Mouse (Mus musculus) myocyte (in vitro differentiated cells): ENCODE measurements around the gene Celf2. TPM values are rescaled to one million over a fixed set of nuclear protein-coding genes. Genes with fewer than 3 reads are reported as not detected.

ENCODE experiments used
- H3K27me3 ChIP-seq: one replicate; pipeline ENCODE4 v1.6.1; 2011; ENCODE audit not compliant: control insufficient read depth, insufficient read depth, insufficient read length
- H3K36me3 ChIP-seq: one replicate; pipeline ENCODE4 v1.6.1; 2011; ENCODE audit not compliant: control insufficient read depth, insufficient read depth
- H3K4me2 ChIP-seq: one replicate; pipeline ENCODE4 v1.6.1; 2011; ENCODE audit warnings: low read depth, control low read depth
- H3K4me3 ChIP-seq: one replicate; pipeline ENCODE4 v1.5.1; 2011; ENCODE audit warnings: mild to moderate bottlenecking, control low read depth, moderate library complexity
- H3K79me2 ChIP-seq: one replicate; pipeline ENCODE4 v1.6.1; 2011; ENCODE audit not compliant: control insufficient read depth, insufficient read depth
- H3ac ChIP-seq: one replicate; pipeline ENCODE4 v1.6.1; 2011; ENCODE audit not compliant: control insufficient read depth, insufficient read length
- CEBPB ChIP-seq: IDR thresholded peaks from 2 replicates; pipeline ENCODE4 v1.6.1; 2011; ENCODE audit warnings: mild to moderate bottlenecking, moderate library complexity; ENCODE audit not compliant: poor library complexity, insufficient read depth, severe bottlenecking
- E2F4 ChIP-seq: IDR thresholded peaks from one replicate; pipeline ENCODE4 v1.6.1; 2011; ENCODE audit warnings: mild to moderate bottlenecking, control low read depth, moderate library complexity; ENCODE audit not compliant: insufficient read depth
- MAX ChIP-seq: IDR thresholded peaks from one replicate; pipeline ENCODE4 v1.6.1; 2011; ENCODE audit warnings: low read depth, mild to moderate bottlenecking, control low read depth
- MYOD1 ChIP-seq, 3 experiments: IDR thresholded peaks; one replicate each; pipeline ENCODE4 v1.6.1; 2011; ENCODE audit warnings: control low read depth in 2 of 3, low read depth in 2 of 3, mild to moderate bottlenecking in 2 of 3, moderate library complexity in 1 of 3; ENCODE audit not compliant: insufficient read length in 2 of 3, control insufficient read depth in 1 of 3
- MYOG ChIP-seq, 3 experiments: IDR thresholded peaks; one replicate each; pipeline ENCODE4 v1.6.1; 2011; ENCODE audit warnings: control low read depth in 2 of 3, low read depth in 2 of 3, mild to moderate bottlenecking in 2 of 3; ENCODE audit not compliant: insufficient read length in 2 of 3, control insufficient read depth in 1 of 3, insufficient read depth in 1 of 3
- POLR2A ChIP-seq: IDR thresholded peaks from one replicate; pipeline ENCODE4 v1.6.1; 2011; ENCODE audit warnings: low read depth, mild to moderate bottlenecking, control low read depth, moderate library complexity; ENCODE audit not compliant: insufficient read length
- POLR2AphosphoS2 ChIP-seq: IDR thresholded peaks from one replicate; pipeline ENCODE4 v1.6.1; 2011; ENCODE audit warnings: low read depth, control low read depth; ENCODE audit not compliant: insufficient read length
- REST ChIP-seq: IDR thresholded peaks from one replicate; pipeline ENCODE4 v1.6.1; 2011; ENCODE audit warnings: mild to moderate bottlenecking, control low read depth, moderate library complexity; ENCODE audit not compliant: insufficient read depth, insufficient read length
- SRF ChIP-seq: IDR thresholded peaks from one replicate; pipeline ENCODE4 v1.6.1; 2011; ENCODE audit warnings: low read depth; ENCODE audit not compliant: control insufficient read depth, insufficient read length
- TCF12 ChIP-seq: IDR thresholded peaks from one replicate; pipeline ENCODE4 v1.6.1; 2011; ENCODE audit warnings: mild to moderate bottlenecking, control low read depth; ENCODE audit not compliant: poor library complexity, insufficient read depth, severe bottlenecking
- TCF3 ChIP-seq: IDR thresholded peaks from one replicate; pipeline ENCODE4 v1.6.1; 2011; ENCODE audit warnings: low read depth, control low read depth; ENCODE audit not compliant: insufficient read length
- USF1 ChIP-seq: IDR thresholded peaks from one replicate; pipeline ENCODE4 v1.6.1; 2011; ENCODE audit warnings: low read depth, mild to moderate bottlenecking, control low read depth, moderate library complexity
- polyA plus RNA-seq: library from polyadenylated mRNA; unstranded; fragments of >200 nt; fragmentation: generic; extraction: Trizol; gene quantifications from one replicate; pipeline ENCODE4 v1.2.1, GENCODE M21; 2012; ENCODE audit warnings: missing spikeins

Gene Celf2
- polyA plus RNA-seq, 1 experiment = 30.1 TPM

DNA sequence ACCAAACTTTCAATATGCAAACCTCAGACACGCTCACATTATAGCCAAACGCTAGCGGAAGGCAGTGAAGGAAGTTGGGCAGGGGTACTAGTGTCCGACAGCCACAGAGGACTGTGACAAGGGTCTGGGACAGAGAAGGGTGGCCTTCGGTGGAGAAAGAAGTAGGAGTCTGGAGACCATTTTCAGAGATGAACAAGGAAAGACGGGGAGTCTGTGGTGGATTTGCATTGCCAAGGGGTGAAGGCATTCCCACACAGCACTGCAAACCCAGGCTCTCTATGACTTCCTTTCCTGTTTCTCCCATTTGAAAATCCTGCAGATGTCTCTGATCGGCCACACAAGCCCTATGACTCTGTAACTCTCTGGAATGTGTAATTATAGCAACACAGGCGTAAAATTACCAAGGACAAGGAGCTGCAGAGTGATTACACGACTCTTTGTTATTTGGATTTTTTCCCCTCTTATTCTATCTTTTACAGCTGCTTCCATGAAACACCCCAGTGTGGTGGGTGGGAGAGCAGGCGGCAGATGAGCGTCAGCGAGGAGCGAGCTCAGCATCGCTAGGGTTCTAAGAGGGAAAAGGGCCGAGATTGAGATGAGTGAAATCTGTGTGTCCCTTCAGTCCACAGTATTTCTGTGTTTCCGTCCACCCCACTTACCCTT lies 986.0 kb downstream of the Celf2 start:
- H3K79me2 ChIP-seq = no peaks in the 10 kb centered on the region
- no peak for TF ChIP-seq POLR2A
- no peak for TF ChIP-seq MYOD1 (IDR thresholded peaks at IDR 0.05; ENCODE audit: control insufficient read depth in 1 of 3, insufficient read length in 2 of 3, low read depth in 2 of 3)
- TF ChIP-seq TCF3 = no peak
- no peak for TF ChIP-seq CEBPB
- no peak for TF ChIP-seq E2F4
- no peak for TF ChIP-seq POLR2AphosphoS2
- no peak for TF ChIP-seq MYOG (IDR thresholded peaks at IDR 0.05; ENCODE audit: control insufficient read depth in 1 of 3, insufficient read depth in 1 of 3, insufficient read length in 2 of 3, low read depth in 2 of 3)
- no peak for TF ChIP-seq SRF
- no peak for TF ChIP-seq MAX

DNA sequence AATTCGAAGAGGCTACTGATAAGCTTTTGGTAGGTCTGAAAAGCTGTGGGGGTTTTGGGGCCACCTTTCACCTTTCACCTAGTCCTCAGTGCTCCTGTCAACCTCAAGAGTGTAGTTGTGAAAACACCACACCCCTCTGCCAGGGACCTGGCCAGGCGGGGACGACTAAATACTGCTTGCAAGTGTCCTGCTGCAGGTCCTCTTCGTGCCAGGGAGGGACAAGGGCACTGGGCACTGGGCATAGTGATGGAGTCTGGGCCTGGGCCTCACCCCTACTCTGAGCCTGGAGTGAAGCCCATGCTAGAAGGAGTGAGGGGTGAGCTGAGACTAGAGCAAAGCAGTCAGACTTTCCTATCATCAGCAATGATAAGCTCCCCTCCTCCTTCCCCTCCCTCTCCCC lies 987.0 kb downstream of the Celf2 start:
- Histone ChIP-seq H3K79me2 (no peaks in the 10 kb centered on the region), H3K4me3 (no peak overlapping the region), H3K4me2 (no peak overlapping the region), H3K36me3 (no peaks in the 10 kb centered on the region), H3ac (no peak overlapping the region), H3K27me3 (no peaks in the 10 kb centered on the region)
- no peak for TF ChIP-seq CEBPB
- TF ChIP-seq MYOD1 (IDR thresholded peaks at IDR 0.05; ENCODE audit: control insufficient read depth in 1 of 3, insufficient read length in 2 of 3, low read depth in 2 of 3) = no peak
- no peak for TF ChIP-seq TCF12
- TF ChIP-seq TCF3 = no peak
- TF ChIP-seq SRF = no peak
- no peak for TF ChIP-seq POLR2AphosphoS2
- TF ChIP-seq MAX = no peak
- no peak for TF ChIP-seq USF1
- TF ChIP-seq REST = no peak

More for the DNA sequence above, 986.0 kb downstream of the Celf2 start:
- no peak overlapping the region for H3ac ChIP-seq
- no peak overlapping the region for H3K4me2 ChIP-seq
- H3K4me3 ChIP-seq = no peak overlapping the region
- no peaks in the 10 kb centered on the region for H3K36me3 ChIP-seq
- no peaks in the 10 kb centered on the region for H3K27me3 ChIP-seq

DNA sequence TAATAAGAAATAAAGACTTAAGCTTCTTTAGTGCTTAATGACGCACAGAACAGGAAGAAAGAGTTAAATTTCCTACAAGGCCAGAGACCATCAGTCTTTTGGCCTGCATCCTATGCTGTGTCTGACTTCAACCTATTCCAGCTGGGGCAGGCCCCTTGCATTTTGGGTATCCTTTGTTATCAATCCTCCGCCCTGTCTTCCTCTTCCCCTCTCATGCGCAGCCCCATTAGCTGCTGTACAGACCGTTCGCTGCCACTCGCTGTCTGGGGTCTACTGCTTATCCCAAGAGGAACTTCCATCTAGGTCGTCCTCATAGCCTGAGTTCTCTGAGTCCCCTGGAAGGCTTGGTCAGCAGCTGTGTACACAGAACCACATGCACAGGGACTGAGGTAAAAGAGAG lies 996.2 kb downstream of the Celf2 start:
- H3K79me2 ChIP-seq = no peaks in the 10 kb centered on the region
- no peak overlapping the region for H3K4me2 ChIP-seq
- H3K36me3 ChIP-seq = no peaks in the 10 kb centered on the region
- no peak for TF ChIP-seq TCF12
- TF ChIP-seq MAX = no peak
- H3ac ChIP-seq = no peak overlapping the region
- no peaks in the 10 kb centered on the region for H3K27me3 ChIP-seq
- H3K4me3 ChIP-seq = no peak overlapping the region

DNA sequence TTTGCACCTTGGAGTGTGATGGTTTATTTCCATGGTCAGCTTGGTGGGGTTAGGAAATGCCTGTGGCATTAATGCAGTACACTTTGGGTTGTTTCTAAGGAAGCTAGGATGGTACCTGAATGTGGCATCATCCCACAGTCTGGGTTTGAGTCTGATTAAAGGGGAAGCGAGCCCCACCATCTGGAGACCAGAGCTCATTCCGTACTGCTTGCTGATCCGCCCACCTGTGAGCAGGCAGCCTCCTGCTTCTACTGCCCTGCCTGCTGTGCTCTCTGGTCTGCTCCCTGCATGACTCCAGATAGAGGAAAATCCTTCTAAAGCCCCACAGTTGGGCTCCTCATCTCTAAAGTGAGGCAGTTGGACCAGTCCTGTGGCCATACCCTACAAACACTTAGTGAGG lies 1002.3 kb downstream of the Celf2 start:
- H3K4me3 ChIP-seq = no peak overlapping the region
- H3K27me3 ChIP-seq = no peaks in the 10 kb centered on the region
- TF ChIP-seq USF1 (no peak), TCF3 (no peak), E2F4 (no peak), POLR2AphosphoS2 (no peak), SRF (no peak), CEBPB (no peak), REST (no peak), MYOG (IDR thresholded peaks at IDR 0.05; ENCODE audit: control insufficient read depth in 1 of 3, insufficient read depth in 1 of 3, insufficient read length in 2 of 3, low read depth in 2 of 3) (no peak), MYOD1 (IDR thresholded peaks at IDR 0.05; ENCODE audit: control insufficient read depth in 1 of 3, insufficient read length in 2 of 3, low read depth in 2 of 3) (no peak), POLR2A (no peak), TCF12 (no peak), MAX (no peak)
- no peak overlapping the region for H3ac ChIP-seq
- no peaks in the 10 kb centered on the region for H3K79me2 ChIP-seq
- no peak overlapping the region for H3K4me2 ChIP-seq
- H3K36me3 ChIP-seq = no peaks in the 10 kb centered on the region

DNA sequence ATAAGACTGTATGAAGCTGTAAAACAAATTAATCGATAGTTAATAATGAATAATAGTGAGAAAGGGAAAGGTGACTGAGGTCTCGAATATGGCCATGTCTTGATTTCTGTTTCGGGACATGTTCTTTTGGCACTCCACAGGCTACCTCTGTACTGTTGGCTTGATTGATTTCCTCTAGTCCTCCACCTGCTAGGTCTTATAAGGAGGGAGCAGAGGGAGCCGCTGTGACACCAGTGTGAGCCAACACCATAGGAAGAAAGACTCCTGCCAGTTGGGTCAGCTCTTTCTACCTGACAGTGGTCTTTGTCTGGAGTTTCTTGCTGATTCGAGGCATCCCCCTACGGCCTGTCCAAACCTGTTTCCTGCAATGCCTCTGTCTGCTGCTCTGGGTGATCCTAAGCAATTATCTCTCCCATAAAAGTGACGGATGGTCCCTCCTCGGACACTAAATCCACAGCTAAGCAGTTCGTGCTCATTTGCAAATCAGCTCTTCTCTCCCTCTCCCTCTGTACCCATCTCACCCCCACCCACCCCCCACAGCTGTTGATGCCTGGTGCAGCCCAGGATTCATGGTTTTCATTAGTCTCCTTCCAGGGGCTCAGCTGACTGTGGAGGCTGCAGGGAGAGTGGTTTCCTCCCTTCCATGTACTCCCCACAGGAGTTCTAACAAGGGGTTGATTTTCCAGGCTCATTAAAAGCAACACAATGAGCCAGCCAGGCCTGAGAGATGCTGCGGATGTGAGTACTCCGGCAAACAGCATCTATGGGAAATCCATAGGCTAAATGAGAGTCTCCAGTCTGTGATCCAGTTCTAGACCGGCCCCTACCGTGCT lies 1003.2 kb downstream of the Celf2 start:
- Histone ChIP-seq H3ac (no peak overlapping the region), H3K79me2 (no peaks in the 10 kb centered on the region), H3K4me2 (no peak overlapping the region), H3K36me3 (no peaks in the 10 kb centered on the region), H3K27me3 (no peaks in the 10 kb centered on the region), H3K4me3 (no peak overlapping the region)
- TF ChIP-seq MAX (no peak), REST (no peak), CEBPB (no peak), TCF12 (no peak), USF1 (no peak), E2F4 (no peak), MYOD1 (IDR thresholded peaks at IDR 0.05; ENCODE audit: control insufficient read depth in 1 of 3, insufficient read length in 2 of 3, low read depth in 2 of 3) (no peak), SRF (no peak), POLR2AphosphoS2 (no peak), MYOG (IDR thresholded peaks at IDR 0.05; ENCODE audit: control insufficient read depth in 1 of 3, insufficient read depth in 1 of 3, insufficient read length in 2 of 3, low read depth in 2 of 3) (no peak), TCF3 (no peak), POLR2A (no peak)
